Mouse (Mus musculus) liver, embryonic 12.5 days (tissue): Measurements from ENCODE around the gene Bcat2. TPM values are rescaled to one million over a fixed set of nuclear protein-coding genes. Genes with fewer than 3 reads are reported as not detected.

Experiments used
- ATAC-seq: fragments of 200-750 bp; cut with Nextera tagmentation; 2 replicates; pipeline ENCODE4 v1.8.0; 2017; ENCODE audit warnings: moderate number of reproducible peaks, mild to moderate bottlenecking, moderate library complexity
- H3K27ac ChIP-seq: fragments of 300-500 bp; sonication (generic); 2 replicates; pipeline ENCODE4 v1.5.1; 2016; ENCODE audit warnings: mild to moderate bottlenecking
- H3K27me3 ChIP-seq: fragments of 300-500 bp; sonication (generic); replicated peaks from 2 replicates; pipeline ENCODE4 v1.6.1; 2016; ENCODE audit warnings: mild to moderate bottlenecking, moderate library complexity
- H3K36me3 ChIP-seq: fragments of 300-500 bp; sonication (generic); 2 replicates; pipeline ENCODE4 v1.6.1; 2016; ENCODE audit warnings: mild to moderate bottlenecking, moderate library complexity
- H3K4me1 ChIP-seq: fragments of 300-500 bp; sonication (generic); 2 replicates; pipeline ENCODE4 v1.6.1; 2016
- H3K4me2 ChIP-seq: fragments of 300-500 bp; sonication (generic); 2 replicates; pipeline ENCODE4 v1.6.1; 2016; ENCODE audit warnings: mild to moderate bottlenecking, moderate library complexity
- H3K4me3 ChIP-seq: fragments of 300-500 bp; sonication (generic); 2 replicates; pipeline ENCODE4 v1.5.1; 2016; ENCODE audit warnings: mild to moderate bottlenecking, moderate library complexity
- H3K9ac ChIP-seq: fragments of 300-500 bp; sonication (generic); 2 replicates; pipeline ENCODE4 v1.6.1; 2016; ENCODE audit warnings: mild to moderate bottlenecking, moderate library complexity
- H3K9me3 ChIP-seq: fragments of 300-500 bp; sonication (generic); replicated peaks from 2 replicates; pipeline ENCODE4 v1.6.1; 2016; ENCODE audit warnings: mild to moderate bottlenecking, moderate library complexity
- WGBS: fragments of 180-500 bp; shearing (Covaris S2); methylation state at CpG from one replicate; pipeline ENCODE4 v1.1.7; 2016; ENCODE audit not compliant: insufficient replicate concordance; 5-methylcytosine and 5-hydroxymethylcytosine counted together
- polyA plus RNA-seq: library from polyadenylated mRNA; unstranded; fragments of >200 nt; fragmentation: Nextera tagmentation; extraction: Ambion mirVana; gene quantifications from 2 replicates; pipeline ENCODE4 v1.2.1, GENCODE M21; 2016

Gene Bcat2
- polyA plus RNA-seq, 1 experiment from 2014 or later, result 54.7 TPM

DNA sequence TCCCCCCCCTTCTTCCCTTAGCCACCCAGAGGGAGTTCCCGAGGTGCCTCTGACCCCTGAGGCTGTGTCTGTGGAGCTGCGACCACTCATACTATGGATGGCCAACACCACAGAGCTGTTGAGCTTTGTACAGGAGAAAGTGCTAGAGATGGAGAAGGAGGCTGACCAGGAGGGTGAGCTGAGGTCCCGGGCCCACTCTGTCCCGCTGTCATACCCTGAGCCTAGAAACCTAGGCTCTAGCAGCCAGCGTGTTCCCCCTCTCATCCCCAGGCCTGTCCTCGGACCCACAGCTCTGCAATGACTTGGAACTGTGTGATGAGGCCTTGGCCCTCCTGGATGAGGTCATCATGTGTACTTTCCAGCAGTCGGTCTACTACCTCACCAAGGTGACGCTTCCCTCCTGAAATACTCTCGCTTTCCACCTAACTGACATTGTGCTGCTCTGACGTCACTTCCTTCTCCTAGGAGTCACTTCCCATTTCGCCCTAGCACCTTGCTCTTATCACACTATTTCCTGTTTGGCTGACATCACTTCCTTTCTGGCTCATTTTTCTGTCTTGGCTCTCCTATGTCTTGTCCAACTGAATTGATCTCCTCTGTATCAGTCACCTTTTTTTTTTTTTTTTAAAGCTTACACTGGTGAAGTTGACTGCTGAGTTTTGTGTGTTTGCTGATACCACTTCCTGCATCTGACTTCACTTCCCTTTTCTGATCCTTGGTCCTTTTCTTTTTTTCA, 65.2 kb downstream of the Bcat2 start:
- Histone ChIP-seq H3K9ac (no peak overlapping the region), H3K27ac (peak overlapping the region; percentile 50), H3K27me3 (peaks cover 30% of the 10 kb centered on the region), H3K36me3 (peaks cover 6% of the 10 kb centered on the region; the same call in 1 of the 2 replicates), H3K4me1 (peaks cover 10% of the 10 kb centered on the region; the same call in 1 of the 2 replicates), H3K9me3 (no peaks in the 10 kb centered on the region), H3K4me3 (no peak overlapping the region), H3K4me2 (no peak overlapping the region)
- 0 out of 2 replicates have a peak, but pooled peaks have one; percentile 5 for ATAC-seq
- WGBS, result 47% methylated on average over 11 of the region's 11 CpGs

DNA sequence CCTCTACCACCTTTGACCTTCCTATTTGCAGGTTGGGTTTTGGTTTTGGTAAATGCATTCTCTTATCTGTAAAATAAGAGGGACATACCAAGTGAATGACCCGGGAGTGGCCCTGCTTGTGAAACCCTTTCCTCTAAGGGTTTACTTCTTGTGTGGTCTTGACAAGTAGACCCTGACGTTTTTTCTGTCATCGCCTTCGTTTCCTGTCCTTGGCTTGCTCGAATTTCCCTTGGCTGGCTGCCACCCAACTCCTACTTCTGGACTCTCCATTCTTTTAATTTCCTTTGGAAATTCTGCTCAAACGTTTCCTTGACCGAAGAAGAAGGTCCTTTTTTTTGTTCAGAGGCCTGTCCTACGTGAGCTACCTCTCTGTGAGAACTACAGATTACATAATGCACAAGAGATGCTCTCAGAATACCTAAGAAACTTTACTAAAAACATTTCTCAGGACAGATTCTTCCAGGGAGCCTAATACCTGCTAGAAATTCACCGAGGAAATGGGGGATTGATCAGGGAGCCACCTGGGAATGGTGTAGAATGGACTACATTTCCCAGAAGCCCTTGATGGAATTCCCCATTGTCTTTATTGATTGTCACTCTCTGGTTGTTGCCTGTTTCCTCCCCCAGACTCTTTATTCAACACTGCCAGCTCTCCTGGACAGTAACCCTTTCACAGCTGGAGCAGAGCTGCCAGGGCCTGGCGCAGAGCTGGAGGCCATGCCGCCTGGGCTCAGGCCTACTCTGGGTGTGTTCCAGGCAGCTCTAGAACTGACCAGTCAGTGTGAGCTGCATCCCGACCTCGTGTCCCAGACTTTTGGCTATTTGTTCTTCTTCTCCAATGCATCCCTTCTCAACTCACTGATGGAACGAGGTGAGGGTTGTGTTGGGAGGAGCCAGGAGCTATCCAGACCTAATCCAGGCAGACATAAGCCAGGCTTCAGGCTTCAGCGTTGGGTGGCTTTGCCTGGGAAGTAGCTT, 66.0 kb downstream of the Bcat2 start:
- Histone ChIP-seq H3K9me3 (no peaks in the 10 kb centered on the region), H3K27ac (peak overlapping the region; percentile 65), H3K36me3 (peaks cover 6% of the 10 kb centered on the region; the same call in 1 of the 2 replicates), H3K4me1 (peaks cover 10% of the 10 kb centered on the region; the same call in 1 of the 2 replicates), H3K9ac (no peak overlapping the region), H3K4me2 (no peak overlapping the region), H3K4me3 (no peak overlapping the region), H3K27me3 (peaks cover 28% of the 10 kb centered on the region)
- WGBS, result 53% methylated on average over 15 of the region's 15 CpGs
- ATAC-seq, result no peak

DNA sequence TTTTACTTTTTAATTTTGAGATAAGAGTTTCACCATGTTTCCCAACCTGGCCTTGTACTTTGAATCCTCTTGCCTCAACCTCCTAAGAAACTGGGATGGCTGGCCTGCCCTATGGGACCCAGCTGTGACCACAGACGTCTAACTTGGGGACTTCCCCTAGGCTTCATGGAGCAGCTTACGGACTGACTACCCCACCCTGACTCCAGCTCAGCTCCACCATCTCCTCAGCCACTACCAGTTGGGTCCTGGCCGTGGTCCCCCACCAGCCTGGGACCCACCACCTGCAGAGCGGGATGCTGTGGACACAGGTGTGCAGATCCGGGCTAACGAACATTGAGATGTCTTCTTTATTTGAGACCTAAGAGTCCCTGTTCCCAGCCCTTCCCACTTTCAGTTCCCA, 67.8 kb downstream of the Bcat2 start:
- H3K27me3 ChIP-seq, result peaks cover 31% of the 10 kb centered on the region; the same call in 1 of the 2 replicates
- H3K4me3 ChIP-seq, result no peak overlapping the region
- no peaks in the 10 kb centered on the region for H3K9me3 ChIP-seq
- no peak for ATAC-seq
- no peak overlapping the region for H3K4me2 ChIP-seq
- WGBS, result 75% methylated on average over 6 of the region's 6 CpGs
- no peak overlapping the region for H3K9ac ChIP-seq
- H3K27ac ChIP-seq, result no peak overlapping the region
- peaks cover 11% of the 10 kb centered on the region for H3K4me1 ChIP-seq
- H3K36me3 ChIP-seq, result peaks cover 6% of the 10 kb centered on the region; the same call in 1 of the 2 replicates

DNA sequence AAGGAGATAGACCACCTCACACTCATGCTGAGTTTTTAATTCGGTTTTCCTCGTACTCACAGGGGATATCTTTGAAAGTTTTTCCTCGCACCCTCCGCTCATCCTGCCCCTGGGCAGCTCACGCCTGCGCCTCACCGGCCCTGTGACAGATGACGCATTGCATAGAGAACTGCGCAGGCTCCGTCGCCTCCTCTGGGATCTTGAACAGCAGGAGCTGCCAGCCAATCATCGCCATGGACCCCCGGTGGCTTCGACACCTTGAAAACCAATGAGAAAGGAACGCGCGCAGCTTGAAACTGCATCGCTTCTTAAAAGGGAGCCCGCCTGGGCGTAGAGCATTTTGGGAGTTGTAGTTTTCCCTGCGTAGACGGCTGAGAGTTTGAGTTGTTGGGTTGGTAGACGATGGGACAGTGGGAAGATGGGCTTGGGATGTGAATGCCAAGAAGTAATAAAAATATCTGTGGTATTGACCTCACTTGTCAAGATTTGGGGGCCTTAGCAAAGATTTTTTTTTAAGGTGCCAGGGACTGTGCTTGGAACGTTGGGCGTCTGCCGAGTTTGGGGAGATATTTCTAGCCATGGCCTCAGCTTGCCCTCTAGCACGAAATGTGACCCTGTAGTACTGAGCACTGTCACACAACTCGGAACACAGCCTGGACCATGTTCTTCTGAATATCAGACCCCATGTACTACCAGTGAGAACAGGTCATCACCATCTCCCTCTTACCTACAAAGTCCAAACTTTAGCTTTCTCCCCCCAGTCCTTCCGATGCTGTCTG, 68.9 kb downstream of the Bcat2 start:
- peak overlapping the region; percentile 35 for H3K4me2 ChIP-seq
- no peaks in the 10 kb centered on the region for H3K9me3 ChIP-seq
- peak overlapping the region; percentile 10; the same call in 1 of the 2 replicates for H3K4me3 ChIP-seq
- H3K9ac ChIP-seq, result no peak overlapping the region
- peaks cover 21% of the 10 kb centered on the region for H3K4me1 ChIP-seq
- peak; percentile 58; the same call in 1 of the 2 replicates for ATAC-seq
- peaks cover 20% of the 10 kb centered on the region; the same call in 1 of the 2 replicates for H3K27me3 ChIP-seq
- H3K27ac ChIP-seq, result no peak overlapping the region
- H3K36me3 ChIP-seq, result peaks cover 6% of the 10 kb centered on the region; the same call in 1 of the 2 replicates
- 57% methylated on average over 29 of the region's 29 CpGs for WGBS

Other genes with a start within 250 kb of the Bcat2 start
- 1.2 and 2.2 TPM in 2 replicates for gene Trpm4, start 236.4 kb upstream of the Bcat2 start, polyA plus RNA-seq
- 0.08 and 0.23 TPM in 2 replicates for gene Hrc, start 234.9 kb upstream of the Bcat2 start, polyA plus RNA-seq
- 0.37 and 0.45 TPM in 2 replicates for gene Ppfia3, start 203.1 kb upstream of the Bcat2 start, polyA plus RNA-seq
- gene Lin7b, start 199.6 kb upstream of the Bcat2 start, polyA plus RNA-seq, result 0.38 TPM in 1 of 2 replicates, not detected in the other
- gene Snrnp70, start 174.4 kb upstream of the Bcat2 start, polyA plus RNA-seq, result 170 and 179 TPM in 2 replicates
- 0.05 and 0.10 TPM in 2 replicates for gene Kcna7, start 164.5 kb upstream of the Bcat2 start, polyA plus RNA-seq
- gene Ntf5, start 156.5 kb upstream of the Bcat2 start, polyA plus RNA-seq, result 0.81 and 0.87 TPM in 2 replicates
- not detected in 2 replicates for gene Lhb, start 149.3 kb upstream of the Bcat2 start, polyA plus RNA-seq
- gene Gys1, start 135.3 kb upstream of the Bcat2 start, polyA plus RNA-seq, result 8.6 and 10.2 TPM in 2 replicates
- gene Ruvbl2, start 132.1 kb upstream of the Bcat2 start, polyA plus RNA-seq, result 135 and 141 TPM in 2 replicates
- 7,751 and 8,218 TPM in 2 replicates for gene Ftl1, start 110.3 kb upstream of the Bcat2 start, polyA plus RNA-seq
- gene Bax, start 103.3 kb upstream of the Bcat2 start, polyA plus RNA-seq, result 147 and 155 TPM in 2 replicates
- gene Tulp2, start 88.3 kb upstream of the Bcat2 start, polyA plus RNA-seq, result 1.9 and 2.0 TPM in 2 replicates
- not detected in 2 replicates for gene Gm45808, start 83.3 kb upstream of the Bcat2 start, polyA plus RNA-seq
- 2.8 and 3.1 TPM in 2 replicates for gene Dhdh, start 81.3 kb upstream of the Bcat2 start, polyA plus RNA-seq
- 140 and 146 TPM in 2 replicates for gene Nucb1, start 59.7 kb upstream of the Bcat2 start, polyA plus RNA-seq
- gene Ppp1r15a, start 43.9 kb upstream of the Bcat2 start, polyA plus RNA-seq, result 157 and 165 TPM in 2 replicates
- 0.80 and 0.87 TPM in 2 replicates for gene Plekha4, start 43.8 kb upstream of the Bcat2 start, polyA plus RNA-seq
- 1.5 and 1.8 TPM in 2 replicates for gene Hsd17b14, start 15.3 kb upstream of the Bcat2 start, polyA plus RNA-seq
- gene Fgf21, start 45.3 kb downstream of the Bcat2 start, polyA plus RNA-seq, result not detected in 2 replicates
- gene Fut1, start 47.1 kb downstream of the Bcat2 start, polyA plus RNA-seq, result 0.15 TPM in 1 of 2 replicates, not detected in the other
- gene Izumo1, start 51.7 kb downstream of the Bcat2 start, polyA plus RNA-seq, result 0.20 and 0.23 TPM in 2 replicates
- gene Rasip1, start 57.3 kb downstream of the Bcat2 start, polyA plus RNA-seq, result 10.5 and 11.8 TPM in 2 replicates
- gene Mamstr, start 69.8 kb downstream of the Bcat2 start, polyA plus RNA-seq, result 0.69 and 0.81 TPM in 2 replicates
- gene Fut2, start 96.2 kb downstream of the Bcat2 start, polyA plus RNA-seq, result 0.05 TPM in 1 of 2 replicates, not detected in the other
- gene Ntn5, start 113.9 kb downstream of the Bcat2 start, polyA plus RNA-seq, result not detected in 2 replicates
- 0.11 and 0.18 TPM in 2 replicates for gene Sec1, start 124.2 kb downstream of the Bcat2 start, polyA plus RNA-seq
- gene Car11, start 129.7 kb downstream of the Bcat2 start, polyA plus RNA-seq, result 0.93 and 1.0 TPM in 2 replicates
- gene Dbp, start 134.9 kb downstream of the Bcat2 start, polyA plus RNA-seq, result 1.1 and 1.8 TPM in 2 replicates
- 892 and 939 TPM in 2 replicates for gene Rpl18, start 145.3 kb downstream of the Bcat2 start, polyA plus RNA-seq
- 14.8 and 16.1 TPM in 2 replicates for gene Sphk2, start 147.8 kb downstream of the Bcat2 start, polyA plus RNA-seq
- gene Fam83e, start 151.1 kb downstream of the Bcat2 start, polyA plus RNA-seq, result 0.67 and 0.81 TPM in 2 replicates
- not detected in 2 replicates for gene Spaca4, start 155.7 kb downstream of the Bcat2 start, polyA plus RNA-seq
- gene Lmtk3, start 213.6 kb downstream of the Bcat2 start, polyA plus RNA-seq, result 0.10 and 0.32 TPM in 2 replicates
- gene Sult2b1, start 214.5 kb downstream of the Bcat2 start, polyA plus RNA-seq, result 0.77 and 0.81 TPM in 2 replicates
- 47.1 and 54.2 TPM in 2 replicates for gene Cyth2, start 244.4 kb downstream of the Bcat2 start, polyA plus RNA-seq